Mouse (Mus musculus): ENCODE data around the gene Pax2.

The Pax2 gene

GRCm38 (mm10) chr19:44755693-44756420, at the start of gene Pax2:
Gene Pax2 (plus strand): TSS chr19:44756045.
- DNase-seq: peak; percentile 34 to 45

- no peak for DNase-seq
Measured at GRCm38 (mm10) chr19:44708885-44709284, 47.0 kb upstream of the Pax2 start.

DNA sequence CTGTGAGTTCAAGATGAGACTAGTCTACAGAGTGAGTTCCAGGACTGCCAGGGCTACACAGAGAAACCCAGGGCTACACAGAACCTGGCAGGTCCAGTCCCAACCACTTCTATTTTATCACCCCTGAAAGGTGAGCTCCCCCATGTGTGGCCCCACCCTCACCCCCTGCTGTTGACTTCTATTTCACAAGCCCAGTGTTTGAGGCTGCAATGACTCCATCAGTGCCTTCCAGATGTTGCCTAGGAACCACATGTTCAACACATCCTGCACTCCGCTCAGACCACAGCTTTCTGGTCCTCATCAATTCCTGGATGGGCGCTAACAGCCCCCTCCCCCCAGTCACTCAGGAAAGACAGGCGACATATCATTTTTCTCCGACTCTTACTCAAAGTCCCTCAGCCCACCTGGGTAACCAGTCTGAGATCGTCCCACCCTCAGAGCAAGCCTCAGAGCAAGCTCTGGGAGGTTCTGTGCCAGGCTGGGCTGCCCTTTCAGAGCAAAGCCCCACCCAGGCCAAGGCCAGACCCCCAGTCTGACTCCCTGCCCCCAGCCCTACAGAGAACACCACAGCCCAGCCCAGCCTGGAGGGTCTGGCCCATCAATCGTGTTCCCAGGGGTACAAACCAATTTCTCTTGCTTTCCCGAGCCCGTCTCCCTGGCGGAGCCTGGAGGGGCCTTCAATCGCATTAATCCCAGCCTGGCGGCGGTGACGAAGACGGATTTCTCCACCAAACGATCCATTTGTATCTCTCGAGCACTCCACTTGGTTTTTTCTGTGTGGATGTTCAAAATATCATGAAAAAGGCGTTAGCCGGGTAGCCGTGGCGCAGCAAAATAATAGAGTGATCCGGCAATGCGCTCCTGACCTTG, 38.9 kb upstream of the Pax2 start:
- no peak for DNase-seq

DNA sequence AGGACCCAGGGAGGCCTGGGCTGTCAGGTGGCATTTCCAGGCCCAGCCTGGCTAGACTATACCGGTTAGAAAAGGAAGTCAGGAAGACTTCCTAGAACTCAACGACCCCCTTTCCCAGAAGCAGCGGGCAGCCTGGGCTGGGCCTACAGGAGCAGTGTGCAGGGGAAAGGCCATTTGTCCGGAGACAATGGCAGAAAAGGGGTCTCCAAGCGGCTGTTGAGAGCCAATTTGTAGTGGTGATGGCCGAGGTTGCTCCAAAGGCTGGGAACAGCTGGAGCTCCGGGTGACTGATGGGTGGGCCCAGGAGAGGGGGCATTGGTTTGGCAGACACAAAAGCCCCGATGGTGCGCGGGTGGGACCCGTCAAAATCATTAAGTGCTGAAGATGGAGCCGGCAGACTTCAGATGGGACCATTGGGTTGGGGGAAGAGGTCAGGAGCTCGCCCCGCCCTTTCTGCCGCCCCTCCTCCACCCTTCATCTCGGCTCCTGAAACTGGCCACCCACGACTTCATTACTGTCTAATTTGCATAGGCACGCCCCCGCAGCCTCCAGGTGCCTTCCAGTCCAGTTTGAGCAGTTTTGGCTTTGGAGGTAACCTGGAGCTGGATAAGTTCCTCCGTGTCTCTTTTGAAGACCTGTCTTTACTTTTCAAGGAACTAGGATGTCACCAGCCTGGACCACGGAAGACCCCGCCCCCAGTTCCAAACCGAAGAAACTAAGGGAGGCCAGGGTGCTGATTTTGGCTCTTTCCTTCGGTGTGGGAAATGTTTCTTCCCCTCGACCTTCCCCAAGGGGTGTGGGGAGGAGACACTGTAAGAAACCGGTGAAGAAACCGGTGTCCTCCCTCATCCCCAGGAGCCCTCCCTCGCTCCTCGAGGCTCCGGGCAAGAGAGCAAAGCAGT, 36.3 kb upstream of the Pax2 start:
- no peak for DNase-seq

GRCm38 (mm10) chr19:44720194-44720521, 35.7 kb upstream of the Pax2 start:
- no peak for DNase-seq

- no peak for DNase-seq
Measured at GRCm38 (mm10) chr19:44723611-44724440, 32.0 kb upstream of the Pax2 start.

- peak; percentile 44 to 61 for DNase-seq
Measured at GRCm38 (mm10) chr19:44725951-44726791, 29.7 kb upstream of the Pax2 start.

DNA sequence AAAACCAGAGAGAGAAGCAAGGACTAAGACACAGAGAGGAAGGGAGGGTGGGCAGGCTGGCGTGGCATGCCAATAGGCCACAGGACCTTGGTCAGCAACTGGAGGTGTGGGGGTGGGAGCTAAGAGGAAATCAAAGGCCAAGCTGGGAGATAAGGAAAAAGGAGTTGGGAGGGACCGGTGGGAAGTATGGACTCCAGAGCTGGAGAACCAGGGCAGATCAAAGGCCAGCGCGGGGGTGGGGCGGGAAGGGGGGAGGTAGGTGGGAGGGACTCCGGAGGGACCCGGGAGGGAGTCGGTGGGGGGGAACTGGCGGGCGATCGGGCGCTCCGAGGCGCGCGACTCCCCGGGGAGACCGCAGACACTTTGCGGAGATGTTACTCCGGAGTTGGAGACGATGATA, 21.7 kb upstream of the Pax2 start:
- no peak for DNase-seq

DNA sequence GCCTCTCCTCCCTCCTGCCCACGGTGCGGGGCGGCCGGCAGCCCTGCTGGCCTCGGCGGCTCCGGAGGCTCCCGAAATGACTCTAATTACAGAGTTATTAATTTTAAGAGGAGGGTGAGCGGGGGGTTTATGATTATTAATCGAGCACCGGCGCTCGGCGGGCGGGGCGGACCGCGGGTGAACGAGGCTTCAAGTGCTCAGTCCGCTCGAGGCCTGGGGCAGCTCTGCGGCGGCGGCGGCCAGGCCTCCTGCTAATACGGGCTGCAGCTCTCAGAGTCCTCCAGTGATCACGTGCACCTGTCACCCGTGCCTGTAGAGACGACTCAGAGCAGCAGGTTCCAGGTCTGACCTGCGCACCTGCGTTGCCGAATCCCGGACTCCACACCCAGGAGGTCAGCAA, 21.2 kb upstream of the Pax2 start:
- DNase-seq: no peak

GRCm38 (mm10) chr19:44740300-44740699, 15.5 kb upstream of the Pax2 start:
- peak in 1 of 2 experiments; percentile 42 for DNase-seq

DNA sequence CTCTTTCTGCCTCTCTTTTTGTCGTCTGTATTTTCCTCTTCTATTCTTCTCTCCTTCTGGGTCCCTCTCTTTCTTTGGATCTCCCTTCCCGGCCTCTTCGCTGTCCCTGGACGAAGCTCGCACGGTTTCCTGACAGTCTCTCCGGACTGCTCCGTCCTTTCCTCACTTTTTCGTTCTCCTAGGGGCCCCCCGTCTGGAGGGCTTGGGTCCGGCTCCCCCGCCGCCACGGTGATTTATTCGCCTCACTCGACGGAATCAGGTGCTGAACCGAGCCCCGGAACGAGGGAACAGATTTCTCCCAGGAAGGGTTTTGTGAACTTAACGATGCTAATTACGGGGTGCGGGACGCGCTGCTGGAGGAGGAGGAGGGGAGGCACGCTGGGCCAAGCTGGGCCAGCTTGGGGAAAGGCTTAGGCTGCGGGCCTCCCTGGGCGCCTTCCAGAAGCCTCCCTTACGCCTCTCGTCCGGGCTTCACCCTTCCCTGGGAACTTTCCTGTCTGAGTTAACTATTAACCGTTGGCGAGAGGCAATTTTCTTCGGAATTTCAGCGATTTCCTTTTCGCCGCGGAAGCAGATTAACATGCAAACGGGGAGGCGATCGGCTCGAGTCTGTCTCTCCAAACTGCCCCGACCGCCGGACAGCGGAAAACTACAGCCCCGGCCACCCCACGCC, 14.6 kb upstream of the Pax2 start:
- DNase-seq: no peak

- DNase-seq: no peak
Measured at GRCm38 (mm10) chr19:44741764-44742127, 14.1 kb upstream of the Pax2 start.

GRCm38 (mm10) chr19:44742131-44743020, 13.5 kb upstream of the Pax2 start:
- DNase-seq: no peak

GRCm38 (mm10) chr19:44743021-44743415, 12.8 kb upstream of the Pax2 start:
- no peak for DNase-seq

DNA sequence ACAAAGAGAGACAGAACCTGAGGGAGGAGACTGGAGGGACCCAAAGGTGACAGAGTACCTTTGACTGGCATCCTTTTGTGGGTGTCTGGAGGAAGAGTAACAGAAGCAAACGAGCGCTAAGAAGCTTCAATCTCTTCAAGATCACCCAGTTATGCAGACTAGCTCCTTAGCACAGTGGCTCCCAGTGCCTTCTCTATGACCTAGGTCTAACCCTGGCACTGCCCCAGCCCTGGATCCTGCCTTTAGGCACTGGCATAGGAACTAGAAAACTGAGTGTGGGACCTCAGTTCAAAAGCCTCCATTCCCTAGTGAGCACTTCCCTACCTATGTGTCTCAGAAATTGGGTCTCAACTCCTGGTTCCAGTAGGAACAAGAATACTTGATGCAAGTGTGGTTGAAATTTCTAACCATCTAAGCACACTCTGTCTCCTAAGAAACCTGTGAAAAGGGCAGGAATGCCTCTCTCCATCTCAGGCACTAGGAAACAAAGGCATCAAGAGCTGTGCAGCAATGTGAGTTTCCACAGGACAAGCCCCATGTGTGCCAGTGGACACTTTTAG, 11.8 kb upstream of the Pax2 start:
- DNase-seq: no peak

DNA sequence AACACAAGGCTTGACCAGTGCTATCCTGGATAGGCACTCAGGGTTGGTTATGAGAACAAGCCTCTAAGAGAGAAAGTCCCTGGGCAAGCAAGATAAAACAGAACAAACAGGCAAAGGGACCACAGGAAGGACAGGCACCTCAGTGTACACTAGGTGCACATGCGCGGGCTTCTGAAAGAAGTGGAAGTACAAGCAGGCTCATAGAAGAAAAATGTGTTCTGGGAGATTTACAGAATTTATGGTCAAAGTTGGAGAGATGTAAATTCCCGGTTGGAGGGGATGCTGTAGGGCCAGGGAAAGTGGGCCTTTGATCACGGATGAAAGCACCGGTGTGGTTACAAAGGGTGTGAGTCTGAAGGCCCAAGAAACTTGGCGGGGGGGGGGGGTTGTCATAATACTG, 10.1 kb upstream of the Pax2 start:
- DNase-seq: no peak

DNA sequence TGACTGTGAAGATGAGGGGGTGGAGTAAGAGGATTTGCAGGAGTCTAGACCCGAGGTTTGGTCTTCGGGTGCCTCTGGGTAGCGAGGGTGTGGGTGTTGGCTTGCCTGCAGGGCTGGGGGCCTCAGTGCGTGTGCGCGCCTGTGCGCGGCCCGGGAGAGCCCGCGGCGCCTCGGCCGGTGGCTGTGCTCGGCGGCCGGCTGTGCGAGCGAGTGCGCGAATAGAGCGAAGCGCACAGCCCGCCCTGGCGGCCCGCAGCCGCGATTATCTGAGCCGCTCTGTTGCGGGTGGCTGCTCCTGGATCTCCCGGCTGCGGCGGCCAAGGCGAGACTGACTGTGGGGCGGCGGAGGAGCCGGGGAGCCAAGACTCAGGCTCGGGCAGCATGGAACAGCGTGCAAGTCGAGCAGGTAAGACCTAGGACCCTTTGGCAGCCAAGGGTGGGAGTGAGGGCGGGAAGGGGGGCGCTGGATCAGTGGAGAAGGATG, 9.3 kb upstream of the Pax2 start:
- no peak for DNase-seq

DNA sequence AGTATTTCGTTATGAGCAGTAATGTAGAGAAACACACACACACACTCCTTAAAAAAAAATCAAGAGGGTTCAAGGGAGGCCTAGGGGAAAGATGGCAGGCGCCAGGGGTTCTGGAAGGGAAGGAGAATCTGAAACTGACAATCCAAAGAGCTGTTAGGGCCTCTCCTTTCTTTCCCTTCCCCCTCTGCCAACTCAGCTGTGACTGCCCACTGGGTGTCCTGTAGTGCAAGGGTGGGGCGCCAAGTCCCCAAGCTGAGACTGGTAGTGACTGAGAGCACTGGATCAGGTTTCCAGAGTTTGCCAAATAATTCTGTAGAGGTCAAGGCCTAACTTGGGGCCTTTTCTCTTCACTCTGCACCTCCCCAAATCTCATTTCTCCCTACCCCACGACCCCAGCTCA, 8.4 kb upstream of the Pax2 start:
- no peak for DNase-seq

GRCm38 (mm10) chr19:44748271-44748670, 7.6 kb upstream of the Pax2 start:
- no peak for DNase-seq

All from cerebellum, postnatal 14 days (tissue).